Mouse (Mus musculus): ENCODE results near the gene Hira. TPM values are rescaled to one million over a fixed set of nuclear protein-coding genes. Genes with fewer than 3 reads are reported as not detected.

The Hira gene
- polyA plus RNA-seq, 2 experiments, result 4.9 to 23.2 TPM

DNA sequence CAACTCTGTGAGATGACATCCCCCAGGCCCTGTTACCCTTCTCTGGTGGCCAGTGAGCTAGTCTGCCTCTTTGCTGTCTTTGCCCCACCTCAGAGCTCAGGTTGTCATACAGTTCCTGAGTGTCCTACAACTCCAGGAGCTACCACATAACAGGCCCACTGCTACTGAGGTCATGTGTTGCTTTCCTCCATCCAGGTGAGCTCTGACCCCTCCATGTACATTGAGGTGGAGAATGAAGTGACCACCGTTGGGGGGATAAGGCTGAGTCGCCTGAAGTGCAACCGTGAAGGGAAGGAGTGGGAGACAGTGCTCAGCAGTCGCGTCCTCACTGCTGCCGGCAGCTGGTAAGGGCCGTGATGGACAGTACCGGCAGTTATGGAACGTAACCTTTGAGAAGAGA is 72.1 kb downstream of the Hira start:
- ATAC-seq (ENCODE audit: insufficient read depth), result no peak
- no peak overlapping the region for H3K27ac ChIP-seq
- no peaks in the 10 kb centered on the region for H3K4me1 ChIP-seq (replicated peaks; ENCODE audit: control insufficient read depth in 2 of 2, insufficient read depth in 2 of 2, low read length in 1 of 2)
- H3K4me3 ChIP-seq (ENCODE audit: insufficient read depth in 1 of 2, low read depth in 2 of 2, low read length in 2 of 2), result no peak overlapping the region
- DNase-seq (ENCODE audit: low read depth in 3 of 3, low spot score in 3 of 3), result no peak
- H3K27me3 ChIP-seq (ENCODE audit: control insufficient read depth, insufficient read depth, low read length), result no peaks in the 10 kb centered on the region
- 86% methylated on average over 9 of the region's 9 CpGs for WGBS (ENCODE audit: insufficient replicate concordance)
- TF ChIP-seq EP300 (IDR thresholded peaks at IDR 0.05; ENCODE audit: low read depth) (no peak), CTCF (IDR thresholded peaks at IDR 0.05; ENCODE audit: low read depth) (no peak)
- no peak overlapping the region for H3K9ac ChIP-seq (replicated peaks)
- peaks cover 24% of the 10 kb centered on the region for H3K36me3 ChIP-seq (replicated peaks; ENCODE audit: control insufficient read depth, insufficient read depth, low read depth)
- no peak overlapping the region for H3K4me2 ChIP-seq (ENCODE audit: low read depth)
- H3K9me3 ChIP-seq (ENCODE audit: control insufficient read depth, low read length), result no peaks in the 10 kb centered on the region

GRCm38 (mm10) chr16:18950351-18950750 is 73.5 kb downstream of the Hira start:
- Histone ChIP-seq H3K9me3 (ENCODE audit: control insufficient read depth, low read length) (no peaks in the 10 kb centered on the region), H3K9ac (replicated peaks) (no peak overlapping the region), H3K4me1 (replicated peaks; ENCODE audit: control insufficient read depth in 2 of 2, insufficient read depth in 2 of 2, low read length in 1 of 2) (no peaks in the 10 kb centered on the region), H3K36me3 (replicated peaks; ENCODE audit: control insufficient read depth, insufficient read depth, low read depth) (peaks cover 37% of the 10 kb centered on the region), H3K4me3 (ENCODE audit: insufficient read depth in 1 of 2, low read depth in 2 of 2, low read length in 2 of 2) (no peak overlapping the region), H3K27ac (no peak overlapping the region), H3K27me3 (ENCODE audit: control insufficient read depth, insufficient read depth, low read length) (no peaks in the 10 kb centered on the region), H3K4me2 (ENCODE audit: low read depth) (no peak overlapping the region)
- WGBS (ENCODE audit: insufficient replicate concordance), result 71% methylated on average over 2 of the region's 2 CpGs
- ATAC-seq (ENCODE audit: insufficient read depth), result no peak
- DNase-seq (ENCODE audit: low read depth in 3 of 3, low spot score in 3 of 3), result no peak
- TF ChIP-seq EP300 (IDR thresholded peaks at IDR 0.05; ENCODE audit: low read depth) (no peak), CTCF (IDR thresholded peaks at IDR 0.05; ENCODE audit: low read depth) (no peak)

DNA sequence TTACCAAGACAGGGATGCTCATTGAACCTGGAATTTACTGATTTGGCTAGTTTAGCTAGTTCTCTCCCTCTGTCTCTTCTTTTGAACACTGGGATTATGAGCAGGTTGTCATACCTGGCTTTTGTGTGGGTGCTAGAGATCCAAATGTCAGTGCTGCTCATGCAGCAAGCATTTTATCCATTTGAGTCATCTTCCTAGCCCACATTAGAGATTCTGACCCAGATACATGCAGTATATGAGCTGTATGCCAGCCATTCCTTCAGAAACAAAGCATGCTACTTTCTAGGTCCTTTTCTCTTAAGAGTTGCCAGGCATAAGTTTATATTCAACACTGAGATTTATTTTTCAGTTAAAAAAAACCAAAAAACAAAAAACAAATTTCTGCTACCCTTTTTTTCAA is 76.0 kb downstream of the Hira start:
- Histone ChIP-seq H3K4me3 (ENCODE audit: insufficient read depth in 1 of 2, low read depth in 2 of 2, low read length in 2 of 2) (no peak overlapping the region), H3K27me3 (ENCODE audit: control insufficient read depth, insufficient read depth, low read length) (no peaks in the 10 kb centered on the region), H3K27ac (no peak overlapping the region), H3K36me3 (replicated peaks; ENCODE audit: control insufficient read depth, insufficient read depth, low read depth) (peaks cover 40% of the 10 kb centered on the region), H3K9ac (replicated peaks) (no peak overlapping the region), H3K4me2 (ENCODE audit: low read depth) (no peak overlapping the region), H3K4me1 (replicated peaks; ENCODE audit: control insufficient read depth in 2 of 2, insufficient read depth in 2 of 2, low read length in 1 of 2) (no peaks in the 10 kb centered on the region), H3K9me3 (ENCODE audit: control insufficient read depth, low read length) (no peaks in the 10 kb centered on the region)
- no peak for TF ChIP-seq CTCF (IDR thresholded peaks at IDR 0.05; ENCODE audit: low read depth)
- no peak for TF ChIP-seq EP300 (IDR thresholded peaks at IDR 0.05; ENCODE audit: low read depth)
- ATAC-seq (ENCODE audit: insufficient read depth) (no peak), DNase-seq (ENCODE audit: low read depth in 3 of 3, low spot score in 3 of 3) (no peak)

DNA sequence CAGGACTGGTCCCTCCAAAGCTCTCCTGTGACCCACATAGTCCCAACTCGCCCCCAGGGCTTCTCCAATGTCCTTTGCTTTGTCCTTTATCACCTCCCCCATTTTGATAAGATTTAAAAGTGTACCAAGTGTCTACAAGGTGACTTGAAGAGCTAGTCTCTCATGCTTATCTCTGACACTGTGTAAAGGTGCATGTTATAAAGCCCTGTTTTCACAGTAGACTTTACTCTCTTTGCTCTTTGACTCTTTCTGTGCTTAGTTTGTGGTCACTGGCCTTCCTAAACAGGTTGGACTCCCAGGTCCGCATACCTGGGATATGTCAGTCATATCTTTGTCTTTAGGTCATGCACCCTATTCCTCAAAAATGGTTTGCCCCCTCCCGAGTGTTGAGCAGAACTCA is 78.2 kb downstream of the Hira start:
- Histone ChIP-seq H3K36me3 (replicated peaks; ENCODE audit: control insufficient read depth, insufficient read depth, low read depth) (peaks cover 29% of the 10 kb centered on the region), H3K9ac (replicated peaks) (no peak overlapping the region), H3K4me3 (ENCODE audit: insufficient read depth in 1 of 2, low read depth in 2 of 2, low read length in 2 of 2) (no peak overlapping the region), H3K27ac (no peak overlapping the region), H3K4me2 (ENCODE audit: low read depth) (no peak overlapping the region), H3K9me3 (ENCODE audit: control insufficient read depth, low read length) (no peaks in the 10 kb centered on the region), H3K27me3 (ENCODE audit: control insufficient read depth, insufficient read depth, low read length) (no peaks in the 10 kb centered on the region), H3K4me1 (replicated peaks; ENCODE audit: control insufficient read depth in 2 of 2, insufficient read depth in 2 of 2, low read length in 1 of 2) (no peaks in the 10 kb centered on the region)
- TF ChIP-seq EP300 (IDR thresholded peaks at IDR 0.05; ENCODE audit: low read depth), result no peak
- no peak for TF ChIP-seq CTCF (IDR thresholded peaks at IDR 0.05; ENCODE audit: low read depth)
- 67% methylated on average over 3 of the region's 3 CpGs for WGBS (ENCODE audit: insufficient replicate concordance)
- ATAC-seq (ENCODE audit: insufficient read depth) (no peak), DNase-seq (ENCODE audit: low read depth in 3 of 3, low spot score in 3 of 3) (no peak)

DNA sequence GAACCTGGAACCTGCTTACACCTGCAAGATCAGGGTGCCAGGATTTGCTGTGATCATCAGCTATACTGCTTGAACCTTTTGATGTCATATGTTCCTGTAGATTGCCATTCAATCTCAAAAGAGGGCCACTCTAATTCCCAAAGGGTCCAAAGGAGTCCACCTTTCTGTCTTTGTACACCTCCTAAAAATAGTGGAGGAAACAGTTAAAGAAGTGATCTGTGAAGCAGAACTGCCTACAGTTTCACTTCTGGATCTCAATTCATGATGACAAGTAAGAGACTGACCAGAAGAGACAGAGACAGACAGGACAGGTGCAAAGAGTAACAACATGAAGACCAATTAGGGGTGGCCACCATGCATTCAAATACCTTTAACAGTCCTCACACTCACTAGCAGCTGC is 86.6 kb downstream of the Hira start:
- Histone ChIP-seq H3K27ac (no peak overlapping the region), H3K27me3 (ENCODE audit: control insufficient read depth, insufficient read depth, low read length) (no peaks in the 10 kb centered on the region), H3K4me2 (ENCODE audit: low read depth) (no peak overlapping the region), H3K4me1 (replicated peaks; ENCODE audit: control insufficient read depth in 2 of 2, insufficient read depth in 2 of 2, low read length in 1 of 2) (no peaks in the 10 kb centered on the region), H3K9me3 (ENCODE audit: control insufficient read depth, low read length) (no peaks in the 10 kb centered on the region), H3K9ac (replicated peaks) (no peak overlapping the region), H3K36me3 (replicated peaks; ENCODE audit: control insufficient read depth, insufficient read depth, low read depth) (peaks cover 13% of the 10 kb centered on the region), H3K4me3 (ENCODE audit: insufficient read depth in 1 of 2, low read depth in 2 of 2, low read length in 2 of 2) (no peak overlapping the region)
- DNase-seq (ENCODE audit: low read depth in 3 of 3, low spot score in 3 of 3) (no peak), ATAC-seq (ENCODE audit: insufficient read depth) (no peak)
- no peak for TF ChIP-seq CTCF (IDR thresholded peaks at IDR 0.05; ENCODE audit: low read depth)
- TF ChIP-seq EP300 (IDR thresholded peaks at IDR 0.05; ENCODE audit: low read depth), result no peak

All from liver, embryonic 14.5 days (tissue).